Mouse (Mus musculus): ENCODE data around the gene Miga2. TPM values are rescaled to one million over a fixed set of nuclear protein-coding genes. Genes with fewer than 3 reads are reported as not detected.
A peak's percentile ranks its signal among the peaks of the same experiment; 100 is the strongest.
"Not testable (repeated sequence)": the region's sequence is repeated elsewhere in the genome, so short reads cannot be mapped to it uniquely, and the experiment has no call there.

Gene Miga2
- polyA plus RNA-seq, 1 experiment from 2014 or later = 10.6 TPM

- no peak for DNase-seq (ENCODE audit: low spot score)
These were observed 32.2 kb downstream of the Miga2 start for GRCm38 (mm10) chr2:30396246-30396645.

GRCm38 (mm10) chr2:30397986-30398512, 34.0 kb downstream of the Miga2 start:
- no peak for DNase-seq (ENCODE audit: low spot score)

- DNase-seq (ENCODE audit: low spot score) = no peak
These were observed 35.4 kb downstream of the Miga2 start for GRCm38 (mm10) chr2:30399191-30400171.

GRCm38 (mm10) chr2:30401581-30401980, 37.5 kb downstream of the Miga2 start:
- DNase-seq (ENCODE audit: low spot score) = no peak

- DNase-seq (ENCODE audit: low spot score) = no peak
These were observed 38.4 kb downstream of the Miga2 start for GRCm38 (mm10) chr2:30402351-30402826.

GRCm38 (mm10) chr2:30402843-30403242, 38.8 kb downstream of the Miga2 start:
- no peak for DNase-seq (ENCODE audit: low spot score)

GRCm38 (mm10) chr2:30403870-30404269, 39.8 kb downstream of the Miga2 start:
- DNase-seq (ENCODE audit: low spot score) = no peak

GRCm38 (mm10) chr2:30407221-30407620, 43.2 kb downstream of the Miga2 start:
- no peak for DNase-seq (ENCODE audit: low spot score)

GRCm38 (mm10) chr2:30407778-30408177, 43.7 kb downstream of the Miga2 start:
- DNase-seq (ENCODE audit: low spot score) = no peak

GRCm38 (mm10) chr2:30408452-30409100, 44.5 kb downstream of the Miga2 start:
- no peak for DNase-seq (ENCODE audit: low spot score)

GRCm38 (mm10) chr2:30409454-30410176, 45.6 kb downstream of the Miga2 start:
- no peak for DNase-seq (ENCODE audit: low spot score)

GRCm38 (mm10) chr2:30413038-30413973, 49.3 kb downstream of the Miga2 start:
- DNase-seq (ENCODE audit: low spot score) = no peak

- no peak for DNase-seq (ENCODE audit: low spot score)
These were observed 50.1 kb downstream of the Miga2 start for GRCm38 (mm10) chr2:30414101-30414500.

- no peak for DNase-seq (ENCODE audit: low spot score)
These were observed 50.6 kb downstream of the Miga2 start for GRCm38 (mm10) chr2:30414681-30415080.

GRCm38 (mm10) chr2:30415157-30415935, 51.3 kb downstream of the Miga2 start, which contains the start of gene Crat:
Gene Crat (minus strand): TSS chr2:30415813.
- DNase-seq (ENCODE audit: low spot score) = no peak

- peak; percentile 96 for DNase-seq (ENCODE audit: low spot score)
These were observed 52.1 kb downstream of the Miga2 start, which contains the start of gene Ptpa for GRCm38 (mm10) chr2:30415936-30416648. Gene Ptpa (plus strand): TSS chr2:30416039.

- no peak for DNase-seq (ENCODE audit: low spot score)
These were observed 52.6 kb downstream of the Miga2 start for GRCm38 (mm10) chr2:30416649-30416965.

- not testable (repeated sequence) for DNase-seq (ENCODE audit: low spot score)
These were observed 53.1 kb downstream of the Miga2 start for GRCm38 (mm10) chr2:30417154-30417553.

Data from thymus, postnatal 0 days (tissue).